Mouse (Mus musculus): ENCODE results near the gene Srp68. TPM values are rescaled to one million over a fixed set of nuclear protein-coding genes. Genes with fewer than 3 reads are reported as not detected.

Gene Srp68
- total RNA-seq (2023), result 10 to 100 TPM; 35.3 to 37.0 TPM

DNA sequence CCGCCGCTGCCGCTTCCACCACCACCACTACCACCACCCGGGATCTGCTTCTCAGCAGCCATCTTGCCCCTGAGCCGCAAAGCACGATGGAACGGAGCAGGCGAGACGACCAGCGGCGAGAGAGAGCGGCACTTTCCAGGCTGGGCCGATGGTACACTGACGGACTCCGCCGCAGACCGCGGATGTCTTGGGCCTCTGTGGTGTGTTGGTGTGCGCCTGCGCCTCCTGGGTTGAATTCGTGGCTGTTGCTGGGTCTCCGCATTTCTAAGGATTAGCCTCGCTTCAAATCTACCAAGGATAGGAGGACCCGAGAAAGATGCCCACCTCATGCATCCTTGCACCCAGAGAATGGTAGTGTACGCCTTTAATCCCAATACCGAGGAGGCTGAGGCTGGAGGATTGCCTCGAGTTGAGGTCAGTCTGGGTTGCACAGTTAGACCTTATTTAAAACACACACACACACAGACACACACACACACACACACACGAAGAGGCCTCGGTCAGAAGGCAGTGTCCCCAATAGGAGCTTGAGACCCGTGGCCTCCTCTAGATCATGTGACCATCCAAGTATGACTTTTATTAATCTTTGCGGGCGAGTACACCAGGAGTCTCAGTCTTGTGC lies at the start of gene Srp68:
Gene Srp68, minus strand, starts transcription at position 173 of the 622 bp plus-strand sequence.

DNA sequence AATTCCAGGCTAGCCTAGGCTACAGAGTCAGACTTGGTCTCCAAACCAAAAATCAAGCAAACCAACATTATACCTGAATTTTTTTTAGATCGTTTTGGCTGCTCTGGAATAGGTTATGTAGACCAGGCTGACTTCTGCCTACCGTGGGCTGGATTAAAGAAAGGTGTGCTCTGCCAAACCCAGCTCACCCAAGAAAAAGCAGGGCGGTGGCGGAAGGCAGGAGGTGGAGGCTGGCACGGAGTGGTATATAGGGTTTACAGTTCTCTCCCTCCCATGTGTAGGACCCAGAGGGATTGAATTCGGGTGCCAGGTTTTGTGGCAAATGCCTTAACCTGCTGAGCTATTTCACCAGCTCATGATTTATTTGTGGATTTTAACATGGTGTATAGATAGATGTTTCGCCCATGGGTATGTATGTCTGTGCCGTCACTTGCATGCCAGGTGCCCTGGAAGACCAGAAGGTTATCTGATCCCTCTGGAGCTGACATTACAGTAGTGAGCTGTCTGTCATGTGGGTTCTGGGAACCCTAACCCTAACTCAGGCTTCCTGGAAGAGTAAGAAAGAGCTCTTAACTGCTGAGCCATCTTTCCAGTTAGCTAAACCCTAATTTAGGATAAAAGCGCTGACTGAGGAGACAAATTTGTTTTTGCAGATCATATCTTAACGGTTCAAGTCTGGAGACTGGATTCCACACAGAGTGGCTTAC lies 33.2 kb upstream of the Srp68 start, which contains the start of gene Exoc7:
Gene Exoc7, minus strand, starts transcription at position 215 of the 707 bp plus-strand sequence.

DNA sequence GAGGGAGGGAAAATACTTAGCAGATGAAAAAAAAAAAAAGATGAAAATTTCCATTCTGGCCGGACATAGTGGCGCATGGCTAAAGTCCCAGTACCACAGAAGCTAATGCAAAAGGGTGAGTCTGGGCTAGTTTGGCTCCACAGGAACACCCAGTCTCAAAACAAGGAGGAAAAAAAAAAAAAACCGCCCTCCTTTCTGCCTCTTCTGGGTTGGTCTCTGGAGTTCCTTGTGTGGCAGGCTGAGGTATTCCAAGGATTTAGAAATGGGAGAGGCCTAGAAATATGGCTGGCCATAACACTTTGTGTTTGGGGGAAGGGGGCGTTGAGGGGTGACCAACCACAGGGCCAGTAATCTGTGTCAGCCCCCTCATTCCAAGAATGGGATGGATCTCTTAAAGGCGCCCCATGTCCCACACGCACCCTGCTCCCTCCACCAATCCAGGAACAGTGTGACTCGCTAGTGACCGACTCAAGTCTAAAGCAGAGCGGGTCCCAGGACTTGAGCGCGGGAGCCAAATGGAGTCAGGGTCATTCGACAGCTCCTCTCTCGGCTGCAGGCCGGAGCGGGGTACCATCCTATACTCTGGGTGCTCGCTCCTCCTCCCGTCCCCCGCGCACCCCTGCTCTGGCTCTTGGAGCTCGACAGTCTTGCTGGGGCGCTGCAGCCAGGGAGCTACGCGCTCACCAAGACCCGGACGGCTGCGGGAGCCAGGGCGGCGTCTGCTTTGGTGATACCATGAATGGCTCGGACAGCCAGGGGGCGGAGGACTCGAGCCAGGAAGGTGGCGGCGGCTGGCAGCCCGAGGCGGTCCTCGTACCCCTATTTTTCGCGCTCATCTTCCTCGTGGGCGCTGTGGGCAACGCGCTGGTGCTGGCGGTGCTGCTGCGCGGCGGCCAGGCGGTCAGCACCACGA lies 7.0 kb upstream of the Srp68 start, which contains the start of gene Galr2:
Gene Galr2, plus strand, starts transcription at position 189 of the 913 bp plus-strand sequence.

DNA sequence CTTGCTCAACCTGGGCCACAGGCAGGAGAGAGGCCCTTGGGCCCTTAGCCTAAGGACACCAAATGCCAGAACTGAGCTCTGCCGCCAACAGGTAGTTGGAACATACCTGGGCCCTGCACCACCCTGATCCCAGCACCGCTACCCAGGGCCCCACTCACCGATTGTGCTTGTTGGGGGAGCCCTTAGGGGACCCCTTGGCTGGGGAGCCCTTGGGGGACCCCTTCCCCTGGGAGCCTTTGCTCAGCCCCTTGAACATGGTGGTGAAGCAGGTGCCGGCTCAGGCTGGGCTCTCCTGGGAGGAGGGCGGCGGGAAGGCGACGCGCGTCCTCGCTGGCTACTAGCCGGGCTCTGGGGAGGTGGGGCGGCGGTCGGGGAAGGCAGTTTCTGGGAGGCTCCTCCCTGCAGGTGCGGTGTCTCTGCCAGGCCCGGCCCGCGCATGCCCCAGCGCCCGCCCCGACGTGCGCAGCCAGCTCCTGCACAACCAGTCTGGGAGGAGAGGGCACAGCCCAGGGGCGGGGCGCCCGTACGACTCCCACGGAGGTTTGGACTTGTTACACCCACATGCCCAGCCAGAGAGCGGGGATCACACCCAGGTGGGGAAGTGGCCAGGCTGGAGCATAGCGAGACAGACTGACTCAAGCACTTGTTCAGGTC lies 36.1 kb downstream of the Srp68 start, which contains the start of gene Evpl:
Gene Evpl, minus strand, starts transcription at position 336 of the 654 bp plus-strand sequence.

DNA sequence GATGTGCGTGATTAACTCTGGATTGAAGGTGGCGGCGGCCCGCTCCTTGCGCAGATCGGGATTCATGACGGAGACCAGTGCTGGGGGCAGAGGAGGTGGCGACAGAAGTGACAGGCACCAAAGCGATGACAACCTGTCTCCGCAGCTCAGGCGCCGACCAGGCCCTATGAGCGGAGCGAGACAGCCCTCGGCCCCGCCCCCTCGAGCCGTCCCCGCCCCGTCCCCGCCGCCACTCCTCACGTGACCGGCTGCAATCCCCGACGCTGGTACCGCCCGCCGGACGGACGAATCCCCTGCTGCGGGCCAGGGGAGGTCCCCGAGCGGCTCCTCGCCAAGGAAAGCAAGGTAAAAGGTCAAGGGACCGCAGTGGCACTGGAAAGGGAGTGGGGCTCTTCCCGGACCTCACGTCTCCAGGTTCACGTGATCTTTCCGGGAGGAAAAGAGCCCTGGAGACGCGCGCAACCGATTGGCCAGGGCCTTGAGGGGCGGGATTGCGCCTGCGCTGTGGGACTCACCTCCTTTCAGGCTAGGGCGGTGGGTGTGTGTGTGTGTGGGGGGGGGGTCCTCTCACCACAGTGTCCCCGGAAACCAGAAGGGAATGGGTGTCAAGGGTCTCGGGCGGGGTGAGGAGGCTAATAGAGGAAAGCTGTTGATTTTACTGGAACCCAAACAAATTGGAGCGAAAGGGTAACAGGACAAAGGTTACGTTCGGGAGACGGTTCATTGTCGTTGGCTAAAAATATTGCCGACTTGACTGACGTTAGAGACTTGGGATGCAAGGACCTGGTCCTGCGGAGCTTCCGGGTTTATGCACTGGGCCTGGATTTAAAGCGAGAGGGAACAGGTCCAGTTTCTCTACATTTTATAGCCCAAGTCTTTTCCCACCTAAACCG lies 75.1 kb downstream of the Srp68 start, which contains the start of the genes Ten1 and Acox1:
Gene Ten1, plus strand, starts transcription at position 217 of the 893 bp plus-strand sequence.
Gene Acox1, minus strand, starts transcription at position 407 of the 893 bp plus-strand sequence.

Other genes with a start within 250 kb of the Srp68 start
- 1,000 to 10,000 TPM; 3,439 to 3,559 TPM for gene H3f3b, start 246.3 kb downstream of the Srp68 start, total RNA-seq (2023)
- 10 to 100 TPM; 23.5 to 24.4 TPM for gene Unk, start 243.9 kb downstream of the Srp68 start, total RNA-seq (2023)
- gene Unc13d, start 196.3 kb downstream of the Srp68 start, total RNA-seq (2023), result 10 to 100 TPM; 88.5 to 94.2 TPM
- gene Wbp2, start 187.2 kb downstream of the Srp68 start, total RNA-seq (2023), result 100 to 1,000 TPM; 160 to 163 TPM
- gene Trim47, start 147.0 kb downstream of the Srp68 start, total RNA-seq (2023), result 1 to 10 TPM; 1.4 to 2.1 TPM
- 1 to 10 TPM; 5.8 to 8.1 TPM for gene Trim65, start 143.1 kb downstream of the Srp68 start, total RNA-seq (2023)
- gene Mrpl38, start 135.3 kb downstream of the Srp68 start, total RNA-seq (2023), result 10 to 100 TPM; 14.5 to 20.1 TPM
- gene Fbf1, start 106.1 kb downstream of the Srp68 start, total RNA-seq (2023), result 1 to 10 TPM; 5.8 to 9.9 TPM
- gene Ten1, start 75.4 kb downstream of the Srp68 start, total RNA-seq (2023), result 10 to 100 TPM; 32.1 to 33.1 TPM
- 10 to 100 TPM; 29.1 to 32.8 TPM for gene Acox1, start 75.2 kb downstream of the Srp68 start, total RNA-seq (2023)
- gene Evpl, start 36.1 kb downstream of the Srp68 start, total RNA-seq (2023), result under 1 TPM in 1 of 2 experiments, not detected in 1; 0.09 TPM
- not detected for gene Galr2, start 6.7 kb upstream of the Srp68 start, total RNA-seq (2023)
- 10 to 100 TPM; 39.2 to 47.8 TPM for gene Exoc7, start 33.0 kb upstream of the Srp68 start, total RNA-seq (2023)
- gene Foxj1, start 61.2 kb upstream of the Srp68 start, total RNA-seq (2023), result under 1 TPM in 1 of 2 experiments, not detected in 1; 0.13 TPM
- gene Rnf157, start 138.8 kb upstream of the Srp68 start, total RNA-seq (2023), result 1 to 10 TPM; 2.5 to 3.3 TPM
- gene Ubald2, start 159.9 kb upstream of the Srp68 start, total RNA-seq (2023), result 10 to 100 TPM; 82.9 to 92.3 TPM
- gene Qrich2, start 192.0 kb upstream of the Srp68 start, total RNA-seq (2023), result not detected
- 10 to 100 TPM; 24.9 to 30.1 TPM for gene Prpsap1, start 220.0 kb upstream of the Srp68 start, total RNA-seq (2023)